Mouse (Mus musculus) lung, postnatal 25 days (tissue): Measurements from ENCODE around the gene Rnf114.

Experiments
- DNase-seq: peaks from one replicate; pipeline ENCODE4 v3.0.0; 2022; ENCODE audit warnings: low spot score

Gene Rnf114

DNA sequence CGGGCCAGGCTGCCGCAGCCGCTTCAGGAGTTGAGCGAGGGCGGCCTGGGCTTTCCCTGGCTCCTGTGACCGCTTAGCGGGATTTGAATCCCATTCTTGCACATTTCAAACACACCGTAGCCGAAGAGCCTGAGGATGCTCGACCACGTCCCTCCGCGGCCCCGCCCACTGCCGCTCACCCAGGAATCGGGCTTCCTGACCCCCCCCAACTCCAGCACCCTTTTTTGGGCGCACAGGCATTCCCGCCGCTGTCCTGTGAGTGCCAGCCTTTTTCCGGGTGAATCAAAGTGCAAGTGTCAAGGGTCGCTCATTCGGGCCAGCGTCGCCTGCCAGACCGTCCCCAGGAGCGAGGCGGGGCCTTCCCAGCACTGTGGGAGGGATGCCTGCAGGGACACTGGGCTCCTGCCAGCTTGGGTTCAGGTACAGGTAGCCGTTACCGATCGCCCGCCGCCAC lies 11.5 kb downstream of the Rnf114 start:
- peak; percentile 56 for DNase-seq

DNA sequence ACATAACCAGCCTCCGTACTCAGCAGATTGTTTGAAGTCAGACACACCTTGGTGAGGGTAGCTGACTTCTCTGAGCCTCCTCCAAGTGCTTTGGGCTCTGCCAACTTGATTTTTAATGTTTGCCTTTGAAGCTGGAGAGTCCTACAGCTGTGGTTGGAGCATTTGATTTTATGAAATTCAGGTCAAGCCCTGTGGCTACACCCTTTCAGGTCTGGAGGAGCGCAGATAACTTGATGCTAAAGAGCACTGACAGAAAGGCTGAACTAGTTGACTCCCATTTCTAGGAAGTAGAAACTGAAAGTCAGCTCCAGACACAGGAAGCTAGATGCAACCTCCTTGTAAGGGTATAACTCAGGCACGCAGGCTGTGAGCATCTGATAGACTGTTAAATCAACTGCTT lies 12.7 kb downstream of the Rnf114 start:
- DNase-seq, result peak; percentile 82

DNA sequence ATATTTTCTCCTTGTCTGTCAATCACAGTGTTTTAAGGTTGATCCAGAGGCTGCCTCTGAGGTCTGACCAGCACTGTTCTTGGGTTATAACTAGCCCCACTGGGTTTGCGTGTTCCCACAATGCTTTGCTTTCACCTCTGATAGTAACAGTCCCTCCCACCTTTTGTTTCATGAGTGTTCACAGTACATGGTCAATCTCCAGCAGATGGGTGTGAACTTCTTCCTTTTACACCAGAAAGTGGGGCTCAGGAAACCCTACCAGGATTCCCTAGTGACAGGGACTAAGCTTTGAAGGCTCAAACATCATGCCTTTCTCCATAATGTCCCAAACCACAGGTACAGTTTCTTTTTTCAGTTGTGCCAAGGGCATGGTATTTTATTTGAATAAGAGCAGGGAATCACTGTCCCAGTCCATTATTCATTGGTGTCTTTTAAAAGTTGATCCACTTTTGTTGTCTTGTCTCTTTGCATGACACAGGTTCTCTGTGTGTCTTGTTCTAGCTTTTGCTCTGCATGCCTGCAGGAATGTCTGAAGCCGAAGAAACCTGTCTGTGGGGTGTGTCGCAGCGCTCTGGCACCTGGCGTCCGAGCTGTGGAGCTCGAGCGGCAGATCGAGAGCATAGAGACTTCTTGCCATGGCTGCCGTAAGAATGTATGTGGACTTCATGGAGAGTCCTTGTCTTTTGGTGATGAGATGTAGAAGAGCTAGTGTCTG lies 14.3 kb downstream of the Rnf114 start:
- DNase-seq, result no peak

DNA sequence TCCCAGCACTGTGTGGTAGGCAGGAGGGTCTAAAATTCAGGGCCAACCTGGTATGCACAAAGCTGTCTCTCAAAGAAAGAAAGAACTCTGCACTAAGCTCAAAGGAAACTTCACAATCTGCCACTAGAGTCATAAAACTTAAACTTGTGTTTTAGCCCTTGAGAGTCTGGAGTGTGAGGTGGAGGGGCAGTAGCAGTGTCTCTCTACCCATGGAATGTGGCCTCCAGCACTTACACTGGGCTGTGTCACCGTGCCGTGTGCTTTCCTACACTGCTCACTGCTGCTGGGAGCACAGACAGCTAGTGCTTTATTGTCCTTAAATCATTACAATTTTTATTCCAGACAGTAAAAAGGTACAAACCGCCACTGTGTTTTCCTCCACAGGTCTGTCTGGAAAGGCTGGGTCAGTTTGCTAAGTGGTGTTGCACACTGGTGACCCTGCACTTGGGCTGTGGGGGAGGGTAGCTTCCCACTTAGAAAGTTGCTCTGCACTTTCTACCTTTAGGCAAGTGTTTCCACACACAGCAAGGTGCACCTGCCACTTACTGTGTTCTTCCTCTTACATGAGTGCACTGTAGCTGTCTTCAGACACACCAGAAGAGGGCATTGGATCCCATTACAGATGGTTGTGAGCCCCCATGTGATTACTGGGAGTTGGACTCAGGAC lies 15.4 kb downstream of the Rnf114 start:
- DNase-seq, result no peak

DNA sequence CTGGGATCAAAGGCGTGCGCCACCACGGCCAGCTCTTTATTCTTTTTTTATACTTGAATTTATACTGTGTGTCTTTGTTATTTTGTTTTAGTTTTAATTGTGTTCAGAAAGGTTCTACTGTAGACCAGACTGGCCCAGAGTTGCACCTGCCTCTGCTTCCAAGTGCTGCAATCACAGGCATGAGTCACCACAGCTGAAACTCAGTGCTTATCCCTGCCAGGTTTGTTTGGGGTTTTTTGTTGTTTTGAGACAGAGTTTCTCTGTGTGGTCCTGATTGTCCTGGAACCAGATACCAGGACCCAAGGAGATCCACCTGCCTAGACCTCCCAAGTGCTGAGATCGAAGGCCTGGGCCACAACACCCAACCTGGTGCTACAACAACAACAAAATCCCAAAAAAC lies 16.1 kb downstream of the Rnf114 start:
- DNase-seq, result no peak

DNA sequence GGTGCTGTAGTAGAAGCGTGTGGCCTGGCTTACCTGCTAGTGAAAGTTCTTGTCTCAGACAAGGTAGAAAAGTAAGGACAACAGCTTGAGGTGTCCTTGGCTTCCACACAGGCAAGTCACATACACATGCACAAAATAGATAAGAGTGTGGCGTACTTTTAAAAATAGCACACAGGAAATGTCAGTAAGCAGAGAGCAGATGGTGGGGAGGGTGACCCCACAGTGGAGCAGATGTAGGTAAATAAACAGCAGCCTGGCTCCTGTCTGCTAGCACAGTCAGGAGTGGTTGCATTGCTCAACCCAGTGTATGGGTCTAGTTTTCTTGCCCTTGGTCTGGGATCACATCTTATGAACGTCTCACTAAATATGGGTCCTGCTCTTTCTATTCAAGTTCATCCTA lies 18.0 kb downstream of the Rnf114 start:
- no peak for DNase-seq

DNA sequence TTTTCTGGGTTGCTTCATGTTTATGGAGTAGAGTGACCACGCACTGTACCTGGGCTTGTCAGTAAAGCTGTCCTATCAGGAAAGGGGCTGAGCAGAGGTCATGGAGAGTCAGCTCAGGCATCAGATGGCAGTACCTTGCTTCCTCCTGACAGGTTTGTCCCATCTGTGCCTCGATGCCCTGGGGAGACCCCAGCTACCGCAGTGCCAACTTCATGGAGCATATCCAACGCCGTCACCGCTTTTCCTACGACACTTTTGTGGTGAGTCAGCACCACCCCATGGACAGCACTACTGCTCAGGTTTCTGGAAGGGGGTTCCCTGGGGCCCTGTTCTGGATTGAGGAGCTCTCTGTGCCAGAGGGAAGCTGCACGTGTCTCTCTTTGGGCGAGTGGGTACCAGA lies 19.9 kb downstream of the Rnf114 start:
- no peak for DNase-seq

DNA sequence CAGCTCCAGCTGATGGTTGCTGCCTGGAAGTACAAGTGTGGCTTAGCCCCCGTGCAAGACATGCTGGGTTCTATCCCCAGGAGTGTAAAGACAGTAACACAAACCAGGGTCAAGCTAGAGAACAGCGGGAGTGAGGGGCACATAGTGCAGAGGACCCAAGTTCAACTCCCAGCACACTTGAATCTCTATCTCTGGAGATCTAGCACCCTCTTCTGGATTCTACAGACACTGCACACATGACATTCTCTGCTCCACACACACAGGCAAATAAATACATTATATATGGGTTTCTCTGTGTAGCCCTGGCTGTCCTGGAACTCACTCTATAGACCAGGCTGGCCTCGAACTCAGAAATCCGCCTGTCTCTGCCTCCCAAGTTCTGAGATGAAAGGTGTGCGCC lies 20.5 kb downstream of the Rnf114 start:
- no peak for DNase-seq

DNA sequence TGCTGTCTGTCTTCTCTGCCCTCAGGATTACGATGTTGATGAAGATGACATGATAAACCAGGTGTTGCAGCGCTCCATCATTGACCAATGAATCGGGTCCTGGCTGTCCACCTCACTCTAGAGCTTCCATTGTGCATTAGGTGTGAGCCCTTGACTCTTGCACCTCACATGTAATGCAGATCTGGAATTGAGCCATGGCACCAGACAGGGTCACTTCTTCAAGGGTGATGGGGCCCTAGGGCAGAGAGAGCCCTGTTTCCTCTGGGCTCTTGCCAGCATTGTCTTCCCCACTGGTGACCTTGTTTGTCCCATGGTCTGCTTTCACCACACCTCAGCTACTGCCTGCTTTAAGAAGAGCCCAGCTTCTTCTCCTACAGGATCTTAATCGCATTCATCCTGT lies 22.2 kb downstream of the Rnf114 start:
- no peak for DNase-seq

DNA sequence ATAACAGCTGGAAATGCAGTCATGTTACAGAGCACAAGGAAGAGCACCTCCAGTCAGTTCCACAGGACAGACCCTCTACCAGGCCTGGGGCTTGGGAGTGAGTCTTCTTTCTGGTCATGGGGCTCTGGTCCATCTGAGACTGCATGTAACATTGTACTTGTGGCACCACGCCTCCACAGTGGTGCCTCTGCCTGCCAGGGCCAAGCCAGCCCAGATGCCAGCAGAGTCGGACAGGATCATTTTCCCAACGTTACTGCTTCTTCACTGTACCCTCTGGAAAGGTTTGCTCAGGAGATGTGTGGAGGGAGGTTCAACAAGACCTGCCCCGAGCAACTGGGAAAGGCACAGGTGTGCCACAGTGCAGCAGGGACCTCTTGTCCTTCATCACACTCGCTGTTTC lies 23.2 kb downstream of the Rnf114 start:
- no peak for DNase-seq

DNA sequence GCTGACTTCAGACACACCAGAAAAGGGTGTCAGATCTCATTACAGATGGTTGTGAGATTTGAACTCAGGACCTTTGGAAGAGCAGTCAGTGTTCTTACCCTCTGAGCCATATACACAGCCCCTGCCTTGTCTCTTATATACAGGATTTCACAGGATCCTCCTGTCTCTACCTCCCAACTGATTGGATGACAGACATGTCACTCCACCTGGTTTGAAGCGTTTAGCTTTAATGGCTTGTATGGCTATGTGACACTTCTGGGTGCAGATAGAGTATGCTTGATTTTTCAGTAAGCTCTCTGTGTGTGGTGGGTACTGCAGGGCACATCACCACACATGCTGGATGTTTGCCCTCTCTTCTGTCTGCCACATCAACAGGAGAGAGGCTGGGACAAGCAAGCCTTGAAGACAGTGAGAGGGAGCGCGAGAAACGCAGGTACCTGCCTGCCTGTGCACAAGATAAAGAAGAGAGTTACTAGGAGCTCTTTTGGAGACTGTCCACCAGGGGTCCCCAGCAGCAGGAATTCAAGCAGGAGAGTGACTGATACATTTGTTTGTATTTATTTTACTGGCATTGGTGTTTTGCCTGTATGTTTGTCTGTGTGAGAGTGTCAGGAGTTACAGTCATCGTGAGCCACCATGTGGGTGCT lies 27.3 kb downstream of the Rnf114 start:
- no peak for DNase-seq

DNA sequence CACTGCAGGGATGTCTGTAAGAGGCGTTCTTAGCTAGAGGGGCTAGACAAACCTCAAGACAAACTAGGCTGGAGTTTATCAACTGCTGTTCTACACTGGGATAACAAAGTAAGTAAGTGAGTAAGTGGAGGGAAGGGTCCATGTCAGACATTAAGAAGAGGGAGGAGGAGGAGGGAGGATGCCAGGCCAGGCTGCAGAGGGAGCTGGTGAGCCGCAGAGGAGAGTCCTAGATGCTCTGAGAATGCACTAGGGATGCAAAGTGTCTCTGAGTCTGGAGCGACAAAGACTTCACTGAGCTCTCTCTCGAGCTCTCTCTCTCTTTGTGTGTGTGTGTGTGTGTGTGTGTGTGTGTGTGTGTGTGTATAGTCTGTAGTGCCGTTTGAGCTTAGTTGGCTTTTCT lies 35.8 kb downstream of the Rnf114 start:
- DNase-seq, result no peak

DNA sequence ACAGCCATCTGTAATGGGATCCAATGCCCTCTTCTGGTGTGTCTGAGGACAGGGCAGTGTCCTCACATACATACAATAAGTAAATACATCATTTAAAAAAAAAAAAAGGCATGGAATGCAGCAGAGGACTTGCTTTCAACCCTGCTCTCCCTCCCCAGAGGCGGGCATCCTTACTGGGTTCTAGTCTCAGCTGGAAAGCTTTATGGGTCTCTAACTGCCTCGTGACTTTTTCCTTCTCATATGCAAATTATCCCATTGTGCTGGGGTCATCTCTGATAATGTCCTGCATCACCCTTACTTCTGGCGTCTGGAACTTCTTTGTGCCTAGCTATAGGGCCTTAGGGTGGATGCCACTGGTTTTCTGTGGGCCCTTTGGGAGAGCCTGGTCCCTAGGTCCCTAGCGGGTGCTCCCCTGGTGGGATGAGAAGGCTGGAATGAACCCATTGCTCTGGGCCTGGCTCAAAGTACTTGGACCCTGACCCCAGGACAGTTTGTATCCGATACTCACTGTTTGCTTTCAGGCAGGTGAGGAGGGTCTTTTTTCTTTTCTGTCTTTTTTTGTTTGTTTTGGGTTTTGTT lies 37.6 kb downstream of the Rnf114 start:
- no peak for DNase-seq

DNA sequence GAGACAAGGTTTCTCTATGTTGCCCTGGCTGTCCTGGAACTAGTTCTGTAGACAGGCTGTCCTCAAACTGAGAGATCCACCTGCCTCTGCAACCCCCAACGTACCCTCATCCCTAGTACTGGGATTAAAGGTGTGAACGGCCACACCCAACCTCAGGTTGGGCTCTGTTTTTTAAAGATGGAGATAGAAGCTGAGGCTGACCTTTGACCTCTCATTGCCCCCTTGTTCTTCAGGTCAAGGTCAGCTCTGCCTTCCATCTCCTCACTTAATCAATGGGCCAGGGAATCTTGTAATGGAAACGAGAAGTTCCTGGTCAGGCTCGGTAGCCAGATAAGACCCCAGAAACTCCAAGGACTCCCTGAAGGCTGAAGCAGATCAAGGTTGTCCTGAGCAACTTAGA lies 38.1 kb downstream of the Rnf114 start:
- DNase-seq, result no peak

DNA sequence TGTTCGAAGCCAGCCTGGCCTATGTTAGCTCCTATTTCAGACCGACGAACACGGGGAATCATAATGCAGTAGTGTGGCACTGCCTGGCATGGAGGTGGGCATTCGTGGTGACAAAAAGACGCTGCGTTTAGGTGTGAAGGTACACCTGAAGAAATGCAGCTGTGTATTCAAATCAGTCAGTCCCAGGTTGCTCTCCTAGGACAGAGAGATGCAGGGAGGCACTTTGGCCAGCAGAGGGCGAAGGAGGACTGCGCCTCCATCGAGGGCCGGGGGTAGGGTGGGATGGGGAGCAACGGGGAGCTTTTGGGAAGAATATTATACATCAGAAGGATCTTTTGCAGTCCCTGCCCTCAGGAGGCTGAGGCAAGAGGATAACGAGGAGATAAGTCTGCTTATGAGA lies 39.7 kb downstream of the Rnf114 start:
- DNase-seq, result no peak

DNA sequence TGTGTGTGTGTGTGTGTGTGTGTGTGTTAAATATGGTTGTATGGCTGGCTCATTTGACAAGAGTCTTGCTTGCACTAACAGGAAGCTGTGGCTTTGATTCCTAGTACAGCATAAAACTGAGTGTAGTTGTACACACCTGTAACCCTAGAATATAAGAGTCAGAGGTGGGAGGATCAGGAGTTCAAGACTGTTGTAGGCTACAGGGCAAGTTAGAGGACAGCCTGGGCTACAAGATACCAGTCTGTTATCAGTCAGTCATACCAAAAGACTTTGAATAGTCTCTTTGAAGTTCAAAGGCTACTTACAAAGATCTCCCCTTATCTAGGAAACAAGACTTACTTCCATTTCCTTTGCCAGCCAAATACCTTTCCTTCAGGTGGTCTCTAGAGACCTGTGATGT lies 41.4 kb downstream of the Rnf114 start:
- DNase-seq, result no peak

DNA sequence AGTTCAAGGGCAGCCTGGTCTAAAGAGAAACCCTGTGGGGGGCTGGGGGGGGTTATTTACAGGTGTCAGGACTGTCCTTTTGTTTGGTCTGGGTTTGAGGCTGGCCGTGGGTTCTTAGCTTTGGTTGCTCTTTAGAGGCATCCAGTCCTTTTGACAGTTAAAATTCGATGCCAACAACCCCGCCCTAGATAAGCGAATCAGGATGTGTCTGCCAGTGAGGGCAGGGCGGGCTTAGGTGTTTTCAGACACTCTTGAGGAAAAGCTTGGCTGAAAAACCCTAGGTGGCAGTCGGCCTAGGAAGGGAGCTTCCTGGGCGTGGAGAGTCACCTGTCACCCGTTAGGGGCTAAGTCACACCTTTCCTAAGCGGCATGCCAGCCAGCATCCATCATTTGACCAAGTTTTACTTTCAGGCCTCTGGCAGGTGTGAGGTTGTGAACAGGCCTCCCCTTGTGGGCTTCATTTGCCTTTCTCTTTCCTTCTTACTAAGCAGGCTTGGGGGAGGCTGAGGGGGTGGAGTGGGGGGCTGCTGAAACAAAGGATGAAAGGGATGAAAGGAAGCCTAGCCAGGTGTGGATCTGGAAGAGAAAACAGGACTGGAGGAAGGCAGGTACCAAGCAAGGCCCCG lies 44.0 kb downstream of the Rnf114 start:
- no peak for DNase-seq

DNA sequence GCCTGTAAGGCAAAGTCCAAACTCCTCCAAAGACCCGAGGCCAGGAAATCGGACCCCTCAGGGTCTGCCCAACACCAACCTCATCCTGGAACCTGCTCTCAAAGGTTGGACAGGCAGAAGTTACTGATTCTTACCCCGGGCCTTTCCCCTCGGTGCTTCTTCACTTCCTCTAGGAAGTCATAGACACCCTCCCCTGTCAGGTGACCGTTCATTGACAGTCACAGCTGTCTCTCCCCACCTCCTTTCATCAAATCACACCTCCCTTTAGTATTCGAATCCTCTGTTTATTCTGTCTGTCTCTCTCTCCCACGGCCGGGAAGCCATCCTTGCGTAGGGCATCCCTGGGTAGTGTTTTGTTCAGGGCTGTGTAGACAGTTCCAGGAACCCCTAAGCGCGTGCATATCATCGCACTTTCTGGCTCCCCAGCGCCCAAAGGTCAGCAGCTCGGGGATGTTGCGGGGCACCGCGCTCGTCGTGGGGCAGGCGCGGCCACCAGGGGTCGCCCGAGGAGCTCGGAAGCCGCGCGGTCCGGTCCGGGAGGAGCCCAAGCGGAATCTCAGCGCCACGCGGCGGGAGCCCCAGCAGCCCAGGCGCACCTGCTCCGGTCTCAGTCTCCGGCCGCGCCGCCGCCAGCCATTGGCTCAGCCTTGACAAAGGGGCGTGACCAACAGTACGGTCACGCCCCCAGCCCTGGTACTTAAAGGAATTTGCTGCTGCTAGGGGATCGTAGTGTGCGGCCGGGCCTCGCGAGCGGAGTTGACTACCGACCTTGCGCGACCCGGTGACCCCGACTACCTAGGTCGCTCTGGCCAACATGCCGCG lies 45.2 kb downstream of the Rnf114 start, which contains the start of gene Snai1:
Gene Snai1, plus strand, starts transcription at position 720 of the 822 bp plus-strand sequence.
- peak; percentile 95 for DNase-seq

DNA sequence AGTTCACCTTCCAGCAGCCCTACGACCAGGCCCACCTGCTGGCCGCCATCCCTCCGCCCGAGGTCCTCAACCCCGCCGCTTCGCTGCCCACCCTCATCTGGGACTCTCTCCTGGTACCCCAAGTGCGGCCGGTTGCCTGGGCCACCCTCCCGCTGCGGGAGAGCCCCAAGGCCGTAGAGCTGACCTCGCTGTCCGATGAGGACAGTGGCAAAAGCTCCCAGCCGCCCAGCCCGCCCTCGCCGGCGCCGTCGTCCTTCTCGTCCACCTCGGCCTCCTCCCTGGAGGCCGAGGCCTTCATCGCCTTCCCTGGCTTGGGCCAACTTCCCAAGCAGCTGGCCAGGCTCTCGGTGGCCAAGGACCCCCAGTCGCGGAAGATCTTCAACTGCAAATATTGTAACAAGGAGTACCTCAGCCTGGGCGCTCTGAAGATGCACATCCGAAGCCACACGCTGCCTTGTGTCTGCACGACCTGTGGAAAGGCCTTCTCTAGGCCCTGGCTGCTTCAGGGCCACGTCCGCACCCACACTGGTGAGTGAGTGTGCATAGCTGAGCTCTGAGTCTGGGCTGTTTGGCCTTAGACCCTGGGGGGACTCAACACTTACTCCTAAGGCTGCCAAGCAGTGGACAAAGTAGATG lies 46.3 kb downstream of the Rnf114 start:
- DNase-seq, result no peak

DNA sequence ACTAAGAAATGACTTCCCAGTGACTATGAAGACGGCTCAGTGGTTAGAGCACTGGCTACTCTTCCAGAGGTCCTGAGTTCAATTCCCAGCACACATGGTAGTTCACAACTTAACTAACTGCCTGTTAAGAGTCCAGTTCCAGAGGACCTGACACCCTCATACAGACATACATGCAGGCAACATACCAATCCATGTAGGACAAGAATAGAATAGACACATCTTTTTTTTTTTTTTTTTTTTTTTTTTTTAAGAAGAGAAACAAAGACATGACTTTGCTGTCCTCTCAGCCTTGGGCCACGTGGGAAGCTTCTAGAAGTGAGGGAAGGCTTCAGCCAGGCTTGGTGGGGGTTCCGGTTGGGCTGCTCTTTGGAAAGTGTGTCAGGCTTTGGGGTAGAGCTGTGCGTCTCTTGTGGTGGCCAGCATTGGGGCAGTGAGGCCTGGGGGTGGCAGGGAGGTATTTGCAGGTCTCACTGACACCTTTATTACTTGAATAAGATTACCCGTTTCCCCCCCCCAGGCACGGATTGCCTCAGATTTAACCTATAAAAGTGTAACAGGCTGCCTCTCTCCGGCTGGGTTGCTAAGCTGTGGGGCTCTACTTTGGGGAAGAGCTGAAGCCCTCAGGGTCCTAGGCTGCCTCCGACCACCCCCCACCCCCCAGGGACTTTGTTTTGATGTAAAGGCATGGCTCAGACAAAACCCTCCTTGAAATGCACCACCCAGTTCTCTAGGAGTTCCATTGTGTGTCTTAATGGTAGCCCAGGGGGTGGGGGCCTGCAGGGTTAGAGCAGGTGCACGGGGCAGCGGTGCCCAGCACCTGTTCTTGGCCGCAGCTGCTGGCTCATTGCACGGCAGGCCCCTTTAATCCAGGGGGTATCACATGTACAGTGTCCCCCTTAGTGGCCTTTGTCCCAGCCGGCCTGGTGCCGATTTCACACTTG lies 47.4 kb downstream of the Rnf114 start:
- no peak for DNase-seq
